Mouse (Mus musculus) liver, postnatal 0 days (tissue): ENCODE results near the gene Mt3.

Experiments
- CTCF ChIP-seq: sonication (generic); IDR thresholded peaks from 2 replicates; pipeline ENCODE4 v1.5.1; 2016; ENCODE audit warnings: antibody characterized with exemption, low read depth
- EP300 ChIP-seq: IDR thresholded peaks from 2 replicates; pipeline ENCODE4 v1.6.1; 2016; ENCODE audit warnings: antibody characterized with exemption, low read depth, mild to moderate bottlenecking

DNA sequence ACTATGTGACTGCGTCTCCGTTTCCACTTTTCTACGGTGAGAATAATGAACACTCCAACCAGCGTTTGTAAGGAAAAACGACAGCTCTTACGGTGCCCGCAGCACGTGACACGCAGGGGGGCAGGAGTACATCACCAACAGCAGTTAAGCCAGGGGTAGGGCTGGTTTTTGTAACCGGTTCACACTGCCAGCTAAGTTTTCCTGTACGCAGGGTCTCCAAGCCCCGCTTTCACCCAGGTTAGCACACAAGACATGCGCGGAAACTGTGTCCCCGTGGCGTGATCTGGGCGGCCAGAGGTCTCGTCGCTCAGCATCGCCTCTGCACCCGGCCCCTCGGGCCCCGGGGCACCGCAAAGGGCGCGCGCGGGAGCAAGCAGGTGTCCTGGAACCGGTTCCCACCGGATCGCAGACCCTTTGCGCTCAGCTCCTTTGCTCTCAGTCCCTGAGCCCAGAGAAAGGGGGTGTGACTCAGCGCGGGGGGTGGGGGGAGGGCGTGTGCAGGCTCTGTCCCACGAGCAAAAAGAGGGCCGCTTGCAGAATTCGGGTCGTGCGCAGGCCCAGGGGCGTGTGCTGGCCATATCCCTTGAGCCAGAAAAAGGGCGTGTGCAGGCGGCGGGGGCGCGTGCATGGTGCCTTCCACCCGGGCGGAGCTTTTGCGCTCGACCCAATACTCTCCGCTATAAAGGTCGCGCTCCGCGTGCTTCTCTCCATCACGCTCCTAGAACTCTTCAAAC lies 19.8 kb downstream of the Mt3 start, which contains the start of gene Mt2:
- TF ChIP-seq CTCF: no peak
- peak; percentile 80 for TF ChIP-seq EP300
